ENCODE assay signal across 23 mouse cellular contexts in the genomic region with DNA sequence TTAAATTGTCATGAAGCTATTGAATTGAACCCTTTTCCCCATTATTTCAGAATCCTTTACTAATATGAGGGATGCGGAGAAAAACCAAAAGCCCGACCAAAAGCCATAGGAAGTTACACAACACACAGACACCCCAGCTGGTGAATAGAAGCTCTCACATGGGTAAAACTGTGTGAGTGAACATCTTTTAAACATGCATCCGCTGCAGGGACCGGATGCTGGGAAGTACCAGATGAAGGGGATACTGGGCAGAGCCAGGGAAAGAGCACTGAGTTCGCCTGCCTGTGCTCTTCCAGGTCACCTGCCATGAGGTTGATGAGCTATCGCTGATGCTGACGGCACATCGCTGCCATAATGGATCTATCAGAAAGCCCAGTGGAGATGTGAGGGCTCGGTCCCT.
"Had no signal": no experiment of that assay in that cellular context is flagged by ENCODE, and none has a peak within 500 bp of the region (broad histone marks: within the 10 kb centered on the region; RNA-seq: fewer than 3 reads in every experiment).

No protein-coding gene starts in this region.

- H3K4me3 ChIP-seq: gastrocnemius, adult 2 months; heart, adult 2 months; heart, embryonic 12.5 days; hindbrain, embryonic 10.5 days; hindbrain, embryonic 15.5 days; intestine, embryonic 15.5 days; layer of hippocampus, adult 2 months; left cerebral cortex, adult 2 months; limb, embryonic 10.5 days; limb, embryonic 12.5 days had no signal

- H3K27ac ChIP-seq: gastrocnemius, adult 2 months; heart, adult 2 months; hindbrain, embryonic 10.5 days; hindbrain, embryonic 15.5 days; intestine, embryonic 15.5 days; layer of hippocampus, adult 2 months; left cerebral cortex, adult 2 months; limb, embryonic 10.5 days; limb, embryonic 12.5 days had no signal

- H3K27me3 ChIP-seq: heart, embryonic 12.5 days; hindbrain, embryonic 15.5 days; intestine, embryonic 15.5 days had no signal

- H3K9ac ChIP-seq: heart, embryonic 12.5 days; hindbrain, embryonic 15.5 days; intestine, embryonic 15.5 days; limb, embryonic 12.5 days had no signal

- H3K9me3 ChIP-seq: heart, embryonic 12.5 days; hindbrain, embryonic 10.5 days; hindbrain, embryonic 15.5 days; intestine, embryonic 15.5 days; limb, embryonic 10.5 days; limb, embryonic 12.5 days had no signal

- H3K4me1 ChIP-seq: heart, embryonic 12.5 days; intestine, embryonic 15.5 days; limb, embryonic 12.5 days had no signal

- DNase-seq: gastrocnemius, adult 2 months; gastrocnemius, postnatal 10 days; gastrocnemius, postnatal 25 days; heart, adult 2 months; heart, postnatal 10 days; heart, postnatal 4 days; kidney, adult 18-20 months; kidney, adult 8-10 months; kidney, postnatal 10 days; kidney, postnatal 25 days; kidney, postnatal 4 days; liver had no signal

- H3K36me3 ChIP-seq: heart, embryonic 12.5 days; hindbrain, embryonic 10.5 days; hindbrain, embryonic 15.5 days; intestine, embryonic 15.5 days; limb, embryonic 10.5 days; limb, embryonic 12.5 days had no signal

- H3K4me2 ChIP-seq: heart, embryonic 12.5 days; hindbrain, embryonic 15.5 days; intestine, embryonic 15.5 days; limb, embryonic 12.5 days; liver, embryonic 11.5 days had no signal

- ATAC-seq: inflammation-experienced regulatory T-cells, adult 6 months; intestine, embryonic 15.5 days; intestine, postnatal 0 days had no signal
